Mouse (Mus musculus) heart, postnatal 0 days (tissue): Measurements from ENCODE around the gene Amdhd2. TPM values are rescaled to one million over a fixed set of nuclear protein-coding genes. Genes with fewer than 3 reads are reported as not detected.

ENCODE experiments used
- ATAC-seq: fragments of 200-750 bp; cut with Nextera tagmentation; 2 replicates; pipeline ENCODE4 v1.8.0; 2017; ENCODE audit warnings: low read depth, moderate number of reproducible peaks, moderate library complexity; ENCODE audit not compliant: insufficient read depth
- DNase-seq: peaks from one replicate; pipeline ENCODE4 v3.0.0-alpha.2; 2016; ENCODE audit warnings: low spot score
- H3K27ac ChIP-seq: fragments of 300-500 bp; sonication (generic); 2 replicates; pipeline ENCODE4 v1.5.1; 2014; ENCODE audit warnings: low read depth, mild to moderate bottlenecking
- H3K27me3 ChIP-seq: fragments of 300-500 bp; sonication (generic); 2 replicates; pipeline ENCODE4 v1.6.1; 2014; ENCODE audit warnings: low read length, mixed read lengths; ENCODE audit not compliant: control insufficient read depth, insufficient read depth
- H3K36me3 ChIP-seq: fragments of 300-500 bp; sonication (generic); replicated peaks from 2 replicates; pipeline ENCODE4 v1.6.1; 2014; ENCODE audit warnings: low read length, mixed read lengths; ENCODE audit not compliant: control insufficient read depth, insufficient read depth
- H3K4me1 ChIP-seq: fragments of 300-500 bp; sonication (generic); 2 replicates; pipeline ENCODE4 v1.6.1; 2014; ENCODE audit warnings: antibody characterized with exemption; ENCODE audit not compliant: control insufficient read depth, insufficient read depth
- H3K4me2 ChIP-seq: fragments of 300-500 bp; sonication (generic); 2 replicates; pipeline ENCODE4 v1.6.1; 2014; ENCODE audit warnings: low read depth, mild to moderate bottlenecking, low read length, moderate library complexity
- H3K4me3 ChIP-seq: fragments of 300-500 bp; sonication (generic); 2 replicates; pipeline ENCODE4 v1.5.1; 2014; ENCODE audit warnings: low read depth, low read length
- H3K9ac ChIP-seq: fragments of 300-500 bp; sonication (generic); replicated peaks from 2 replicates; pipeline ENCODE4 v1.6.1; 2014; ENCODE audit warnings: low read depth, low read length, mixed read lengths
- H3K9me3 ChIP-seq: fragments of 300-500 bp; sonication (generic); replicated peaks from 2 replicates; pipeline ENCODE4 v1.6.1; 2016; ENCODE audit warnings: low read length; ENCODE audit not compliant: control insufficient read depth
- CTCF ChIP-seq: IDR thresholded peaks from 2 replicates; pipeline ENCODE4 v1.5.1; 2016; ENCODE audit warnings: antibody characterized with exemption, control low read depth, low read depth
- EP300 ChIP-seq: IDR thresholded peaks from 2 replicates; pipeline ENCODE4 v1.6.1; 2016; ENCODE audit warnings: antibody characterized with exemption, low read depth
- WGBS: fragments of 180-500 bp; shearing (Covaris S2); extraction: QIAGEN DNeasy Blood & Tissue Kit; methylation state at CpG from one replicate; pipeline ENCODE4 v1.1.7; 2014; 5-methylcytosine and 5-hydroxymethylcytosine counted together
- polyA plus RNA-seq: library from polyadenylated mRNA; unstranded; fragments of >200 nt; fragmentation: Nextera tagmentation; extraction: Ambion mirVana; gene quantifications from 2 replicates; pipeline ENCODE4 v1.2.1, GENCODE M21; 2015
- total RNA-seq: library from RNA; depleted of rRNA; stranded (reverse); fragments of >200 nt; gene quantifications from 2 replicates; pipeline ENCODE4 v1.2.3, GENCODE M21; 2014; ENCODE audit warnings: low replicate concordance

The Amdhd2 gene
- total and polyA plus RNA-seq, 2 experiments from 2014 or later = 24.4 to 33.7 TPM

GRCm38 (mm10) chr17:24154463-24154862, 9.1 kb downstream of the Amdhd2 start:
- H3K27me3 ChIP-seq = no peaks in the 10 kb centered on the region
- DNase-seq = no peak
- H3K9me3 ChIP-seq = no peaks in the 10 kb centered on the region
- WGBS = 44% methylated on average over 3 of the region's 3 CpGs
- no peak for ATAC-seq
- TF ChIP-seq EP300 (no peak), CTCF (no peak)
- H3K4me1 ChIP-seq = 0 out of 2 replicates have a peak, but pooled peaks cover 6% of the 10 kb centered on the region
- H3K4me3 ChIP-seq = no peak overlapping the region
- no peak overlapping the region for H3K9ac ChIP-seq
- H3K27ac ChIP-seq = no peak overlapping the region
- H3K4me2 ChIP-seq = no peak overlapping the region
- no peaks in the 10 kb centered on the region; the same call in 1 of the 2 replicates for H3K36me3 ChIP-seq

- no peaks in the 10 kb centered on the region for H3K36me3 ChIP-seq
- peak; percentile 83 for DNase-seq
- H3K9ac ChIP-seq = peak overlapping the region; percentile 38; the same call in 1 of the 2 replicates
- ATAC-seq = peak; percentile 85
- H3K9me3 ChIP-seq = no peaks in the 10 kb centered on the region
- H3K27ac ChIP-seq = no peak overlapping the region
- TF ChIP-seq CTCF (peak; percentile 81), EP300 (no peak)
- H3K4me1 ChIP-seq = 0 out of 2 replicates have a peak, but pooled peaks cover 6% of the 10 kb centered on the region
- H3K27me3 ChIP-seq = no peaks in the 10 kb centered on the region
- peak overlapping the region; percentile 43 for H3K4me3 ChIP-seq
- under 1% methylated on average over 26 of the region's 26 CpGs for WGBS
- H3K4me2 ChIP-seq = peak overlapping the region; percentile 78
Measured at GRCm38 (mm10) chr17:24151890-24152563, 11.5 kb downstream of the Amdhd2 start.

DNA sequence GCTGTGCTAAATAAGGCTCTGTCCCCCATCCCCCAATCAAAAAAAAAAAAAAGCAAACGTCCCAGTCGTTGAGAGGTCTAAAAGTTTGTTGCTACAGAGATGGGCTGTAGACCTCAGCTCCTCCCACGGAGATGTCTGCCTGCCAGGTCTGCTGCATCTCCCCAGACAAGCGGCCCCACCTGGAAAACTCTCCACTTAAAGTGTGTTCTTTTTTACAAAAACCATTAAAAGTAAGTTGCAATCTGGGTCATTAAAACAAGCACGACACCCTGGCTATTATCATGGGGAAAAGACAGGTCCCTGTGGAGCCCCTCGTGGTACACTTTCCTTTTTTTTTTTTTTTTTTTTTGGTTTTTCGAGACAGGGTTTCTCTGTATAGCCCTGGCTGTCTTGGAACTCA, 12.2 kb downstream of the Amdhd2 start:
- DNase-seq = no peak
- H3K4me3 ChIP-seq = peak overlapping the region; percentile 43
- H3K4me1 ChIP-seq = 0 out of 2 replicates have a peak, but pooled peaks cover 6% of the 10 kb centered on the region
- TF ChIP-seq EP300 (no peak), CTCF (no peak)
- no peaks in the 10 kb centered on the region for H3K9me3 ChIP-seq
- WGBS = 12% methylated on average over 7 of the region's 7 CpGs
- 0 out of 2 replicates have a peak, but pooled peaks have one; percentile 4 for ATAC-seq
- no peak overlapping the region for H3K27ac ChIP-seq
- no peaks in the 10 kb centered on the region for H3K27me3 ChIP-seq
- H3K36me3 ChIP-seq = no peaks in the 10 kb centered on the region
- peak overlapping the region; percentile 78 for H3K4me2 ChIP-seq
- H3K9ac ChIP-seq = peak overlapping the region; percentile 38; the same call in 1 of the 2 replicates

DNA sequence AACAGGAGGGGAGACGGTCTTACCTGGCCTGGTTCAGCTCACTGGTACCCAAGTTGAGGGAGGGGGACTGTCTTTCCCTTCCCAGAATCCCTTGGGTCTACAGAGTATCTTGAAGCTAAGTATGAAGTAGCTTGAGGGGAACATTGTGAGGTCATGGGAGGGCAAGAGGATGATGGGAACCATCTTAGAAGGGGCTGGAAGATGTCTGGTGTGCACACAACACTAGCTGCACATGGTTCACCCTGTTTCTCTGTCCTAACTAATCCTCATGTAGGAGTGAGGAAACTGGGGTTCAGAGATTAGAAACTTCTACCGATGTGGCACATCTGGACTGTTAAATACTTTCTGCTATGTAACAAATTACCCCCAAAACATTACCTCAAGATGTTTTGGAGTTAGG, 12.7 kb downstream of the Amdhd2 start, which contains the start of gene Pdpk1:
TSS of gene Pdpk1 (minus strand) at position 101 of the 400 bp plus-strand sequence.
- no peak for ATAC-seq
- peak within 1 kb of the TSS; percentile 38; the same call in 1 of the 2 replicates for H3K9ac ChIP-seq
- H3K27ac ChIP-seq = no peak within 1 kb of the TSS
- no peaks in the 10 kb centered on the region for H3K36me3 ChIP-seq
- H3K9me3 ChIP-seq = no peaks in the 10 kb centered on the region
- WGBS = 87% methylated on average over 2 of the region's 2 CpGs
- H3K4me3 ChIP-seq = peak within 1 kb of the TSS; percentile 43
- 0 out of 2 replicates have a peak, but pooled peaks cover 6% of the 10 kb centered on the region for H3K4me1 ChIP-seq
- no peak for TF ChIP-seq EP300
- TF ChIP-seq CTCF = no peak
- H3K27me3 ChIP-seq = no peaks in the 10 kb centered on the region
- peak within 1 kb of the TSS; percentile 78 for H3K4me2 ChIP-seq
- no peak for DNase-seq

DNA sequence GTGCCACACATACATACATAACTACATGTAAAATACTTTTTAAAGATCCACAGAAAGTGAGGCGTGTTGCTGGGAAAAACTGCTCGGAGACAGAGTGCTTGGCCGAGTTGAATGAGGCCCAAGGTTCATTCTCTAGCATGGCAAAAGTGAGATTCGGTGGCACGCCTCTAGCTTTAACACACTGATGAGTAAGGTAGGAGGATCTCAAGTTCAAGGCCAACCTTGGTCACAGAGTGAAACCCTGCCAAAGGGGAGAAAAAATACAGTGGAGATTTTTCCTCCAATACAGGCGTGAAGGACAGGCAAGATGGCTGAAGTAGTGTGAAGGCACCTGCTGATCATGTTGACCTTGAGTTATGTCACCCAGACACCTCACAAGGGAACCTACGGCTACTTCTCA, 14.1 kb downstream of the Amdhd2 start:
- Histone ChIP-seq H3K4me2 (no peak overlapping the region), H3K4me3 (no peak overlapping the region), H3K36me3 (no peaks in the 10 kb centered on the region), H3K9ac (no peak overlapping the region), H3K27me3 (no peaks in the 10 kb centered on the region), H3K9me3 (no peaks in the 10 kb centered on the region), H3K27ac (no peak overlapping the region), H3K4me1 (0 out of 2 replicates have a peak, but pooled peaks cover 6% of the 10 kb centered on the region)
- TF ChIP-seq CTCF (no peak), EP300 (no peak)
- 86% methylated on average over 7 of the region's 7 CpGs for WGBS
- no peak for ATAC-seq
- no peak for DNase-seq

GRCm38 (mm10) chr17:24142897-24143296, 20.7 kb downstream of the Amdhd2 start:
- Histone ChIP-seq H3K4me3 (no peak overlapping the region), H3K27me3 (no peaks in the 10 kb centered on the region), H3K4me1 (peaks cover 15% of the 10 kb centered on the region), H3K9me3 (no peaks in the 10 kb centered on the region), H3K27ac (no peak overlapping the region), H3K9ac (no peak overlapping the region), H3K4me2 (no peak overlapping the region), H3K36me3 (no peaks in the 10 kb centered on the region)
- DNase-seq (no peak), ATAC-seq (no peak)
- no peak for TF ChIP-seq EP300
- no peak for TF ChIP-seq CTCF
- 41% methylated on average over 2 of the region's 2 CpGs for WGBS
